Mouse (Mus musculus) embryonic facial prominence, embryonic 11.5 days (tissue): ENCODE data around the gene Arhgap30. TPM values are rescaled to one million over a fixed set of nuclear protein-coding genes. Genes with fewer than 3 reads are reported as not detected.

Experiments used
- ATAC-seq: fragments of 200-750 bp; cut with Nextera tagmentation; replicated peaks from 2 replicates; pipeline ENCODE4 v1.8.0; 2017; ENCODE audit warnings: low read depth; ENCODE audit not compliant: insufficient number of reproducible peaks, low FRiP score, low TSS enrichment
- DNase-seq: peaks from one replicate; pipeline ENCODE4 v3.0.0-alpha.2; 2015; ENCODE audit warnings: low spot score
- H3K27ac ChIP-seq: fragments of 300-500 bp; sonication (generic); replicated peaks from 2 replicates; pipeline ENCODE4 v1.5.1; 2014; ENCODE audit warnings: mild to moderate bottlenecking, low read depth, low read length, control low read depth
- H3K27me3 ChIP-seq: fragments of 300-500 bp; sonication (generic); 2 replicates; pipeline ENCODE4 v1.6.1; 2014; ENCODE audit warnings: mild to moderate bottlenecking, low read length, moderate library complexity, mixed read lengths; ENCODE audit not compliant: control insufficient read depth, insufficient read depth
- H3K36me3 ChIP-seq: fragments of 300-500 bp; sonication (generic); replicated peaks from 2 replicates; pipeline ENCODE4 v1.6.1; 2014; ENCODE audit warnings: low read depth, mild to moderate bottlenecking, low read length, moderate library complexity, mixed read lengths; ENCODE audit not compliant: control insufficient read depth, insufficient read depth
- H3K4me1 ChIP-seq: fragments of 300-500 bp; sonication (generic); 2 replicates; pipeline ENCODE4 v1.6.1; 2014; ENCODE audit warnings: low read length, mixed read lengths; ENCODE audit not compliant: control insufficient read depth, insufficient read depth
- H3K4me2 ChIP-seq: fragments of 300-500 bp; sonication (generic); 2 replicates; pipeline ENCODE4 v1.6.1; 2014; ENCODE audit warnings: low read depth, mild to moderate bottlenecking, control low read depth, low read length, moderate library complexity
- H3K4me3 ChIP-seq: fragments of 300-500 bp; sonication (generic); 2 replicates; pipeline ENCODE4 v1.5.1; 2014; ENCODE audit warnings: low read depth, low read length, control low read depth
- H3K9ac ChIP-seq: fragments of 300-500 bp; sonication (generic); replicated peaks from 2 replicates; pipeline ENCODE4 v1.6.1; 2014; ENCODE audit warnings: mild to moderate bottlenecking, control low read depth, low read length
- H3K9me3 ChIP-seq: fragments of 300-500 bp; sonication (generic); replicated peaks from 2 replicates; pipeline ENCODE4 v1.6.1; 2016; ENCODE audit warnings: mild to moderate bottlenecking, low read length, inconsistent platforms, mixed read lengths; ENCODE audit not compliant: control insufficient read depth
- WGBS: fragments of 180-500 bp; shearing (Covaris S2); extraction: QIAGEN DNeasy Blood & Tissue Kit; methylation state at CpG from one replicate; pipeline ENCODE4 v1.1.7; 2014; 5-methylcytosine and 5-hydroxymethylcytosine counted together
- polyA plus RNA-seq: library from polyadenylated mRNA; unstranded; fragments of >200 nt; fragmentation: Nextera tagmentation; extraction: Ambion mirVana; gene quantifications from 2 replicates; pipeline ENCODE4 v1.2.1, GENCODE M21; 2014

The Arhgap30 gene
- polyA plus RNA-seq, 1 experiment from 2014 or later = 0.39 TPM

- WGBS = under 1% methylated on average over 36 of the region's 36 CpGs
- Histone ChIP-seq H3K4me3 (peak within 1 kb of the TSS; percentile 90), H3K9ac (peak within 1 kb of the TSS; percentile 93), H3K36me3 (peaks cover 3% of the 10 kb centered on the region), H3K9me3 (no peaks in the 10 kb centered on the region), H3K27ac (peak within 1 kb of the TSS; percentile 79), H3K27me3 (no peaks in the 10 kb centered on the region), H3K4me1 (no peaks in the 10 kb centered on the region), H3K4me2 (peak within 1 kb of the TSS; percentile 57)
- DNase-seq = peak; percentile 96
- peak; percentile 97 for ATAC-seq
Measured at GRCm38 (mm10) chr1:171410947-171411484, 22.3 kb downstream of the Arhgap30 start, which contains the start of gene Usf1. TSS of gene Usf1 (plus strand) at chr1:171411313.

GRCm38 (mm10) chr1:171411492-171411941, 22.8 kb downstream of the Arhgap30 start:
- DNase-seq (no peak), ATAC-seq (peak; percentile 79)
- under 1% methylated on average over 38 of the region's 39 CpGs for WGBS
- Histone ChIP-seq H3K4me1 (no peaks in the 10 kb centered on the region), H3K4me2 (peak overlapping the region; percentile 57), H3K4me3 (peak overlapping the region; percentile 90), H3K27me3 (no peaks in the 10 kb centered on the region), H3K9me3 (no peaks in the 10 kb centered on the region), H3K27ac (peak overlapping the region; percentile 79), H3K9ac (peak overlapping the region; percentile 93), H3K36me3 (peaks cover 5% of the 10 kb centered on the region)

GRCm38 (mm10) chr1:171412001-171412441, 23.3 kb downstream of the Arhgap30 start:
- peak overlapping the region; percentile 57 for H3K4me2 ChIP-seq
- ATAC-seq = no peak
- no peaks in the 10 kb centered on the region for H3K4me1 ChIP-seq
- peak overlapping the region; percentile 93 for H3K9ac ChIP-seq
- 0 out of 2 replicates have a peak overlapping the region, but pooled peaks have one; percentile 48 for H3K27ac ChIP-seq
- H3K9me3 ChIP-seq = no peaks in the 10 kb centered on the region
- DNase-seq = peak; percentile 76
- no peaks in the 10 kb centered on the region for H3K27me3 ChIP-seq
- WGBS = 1% methylated on average over 20 of the region's 20 CpGs
- H3K4me3 ChIP-seq = peak overlapping the region; percentile 90
- peaks cover 5% of the 10 kb centered on the region for H3K36me3 ChIP-seq

GRCm38 (mm10) chr1:171412446-171412845, 23.7 kb downstream of the Arhgap30 start:
- Histone ChIP-seq H3K9ac (peak overlapping the region; percentile 93), H3K4me2 (peak overlapping the region; percentile 57), H3K36me3 (peaks cover 5% of the 10 kb centered on the region), H3K9me3 (no peaks in the 10 kb centered on the region), H3K4me3 (peak overlapping the region; percentile 90), H3K4me1 (no peaks in the 10 kb centered on the region), H3K27ac (no peak overlapping the region), H3K27me3 (no peaks in the 10 kb centered on the region)
- ATAC-seq (no peak), DNase-seq (peak; percentile 49)
- WGBS = 62% methylated on average over 3 of the region's 3 CpGs

- peaks cover 9% of the 10 kb centered on the region for H3K36me3 ChIP-seq
Measured at GRCm38 (mm10) chr1:171413608-171414007, 24.9 kb downstream of the Arhgap30 start.

GRCm38 (mm10) chr1:171418660-171419059, 29.9 kb downstream of the Arhgap30 start, which contains the start of gene Tstd1:
TSS of gene Tstd1 (plus strand) at chr1:171418872.
- Histone ChIP-seq H3K9ac (no peak within 1 kb of the TSS), H3K4me3 (no peak within 1 kb of the TSS), H3K9me3 (no peaks in the 10 kb centered on the region), H3K27me3 (no peaks in the 10 kb centered on the region), H3K27ac (no peak within 1 kb of the TSS), H3K4me2 (no peak within 1 kb of the TSS), H3K4me1 (no peaks in the 10 kb centered on the region), H3K36me3 (peaks cover 13% of the 10 kb centered on the region)
- ATAC-seq (no peak), DNase-seq (no peak)
- WGBS = 92% methylated on average over 5 of the region's 5 CpGs

More at GRCm38 (mm10) chr1:171413608-171414007, 24.9 kb downstream of the Arhgap30 start:
- Histone ChIP-seq H3K4me3 (no peak overlapping the region), H3K9ac (no peak overlapping the region), H3K4me1 (no peaks in the 10 kb centered on the region), H3K4me2 (no peak overlapping the region), H3K9me3 (no peaks in the 10 kb centered on the region), H3K27ac (no peak overlapping the region), H3K27me3 (no peaks in the 10 kb centered on the region)
- DNase-seq = no peak
- WGBS = 79% methylated on average over 8 of the region's 8 CpGs
- no peak for ATAC-seq

GRCm38 (mm10) chr1:171419291-171419882, 30.6 kb downstream of the Arhgap30 start:
- Histone ChIP-seq H3K9ac (no peak overlapping the region), H3K27me3 (no peaks in the 10 kb centered on the region), H3K4me2 (no peak overlapping the region), H3K9me3 (no peaks in the 10 kb centered on the region), H3K36me3 (peaks cover 13% of the 10 kb centered on the region), H3K27ac (no peak overlapping the region), H3K4me3 (no peak overlapping the region), H3K4me1 (no peaks in the 10 kb centered on the region)
- 55% methylated on average over 12 of the region's 12 CpGs for WGBS
- ATAC-seq = 0 out of 2 replicates have a peak, but pooled peaks have one; percentile 12
- no peak for DNase-seq

- H3K9me3 ChIP-seq = no peaks in the 10 kb centered on the region
- H3K4me1 ChIP-seq = no peaks in the 10 kb centered on the region
- no peak overlapping the region for H3K27ac ChIP-seq
- H3K27me3 ChIP-seq = no peaks in the 10 kb centered on the region
- H3K4me3 ChIP-seq = no peak overlapping the region
- no peak overlapping the region for H3K4me2 ChIP-seq
- no peak overlapping the region for H3K9ac ChIP-seq
- 83% methylated on average over 5 of the region's 5 CpGs for WGBS
- H3K36me3 ChIP-seq = peaks cover 13% of the 10 kb centered on the region
- no peak for ATAC-seq
- DNase-seq = no peak
Measured at GRCm38 (mm10) chr1:171419905-171420304, 31.2 kb downstream of the Arhgap30 start.
